10 mouse cellular contexts compared by ENCODE assay signal in the genomic region with DNA sequence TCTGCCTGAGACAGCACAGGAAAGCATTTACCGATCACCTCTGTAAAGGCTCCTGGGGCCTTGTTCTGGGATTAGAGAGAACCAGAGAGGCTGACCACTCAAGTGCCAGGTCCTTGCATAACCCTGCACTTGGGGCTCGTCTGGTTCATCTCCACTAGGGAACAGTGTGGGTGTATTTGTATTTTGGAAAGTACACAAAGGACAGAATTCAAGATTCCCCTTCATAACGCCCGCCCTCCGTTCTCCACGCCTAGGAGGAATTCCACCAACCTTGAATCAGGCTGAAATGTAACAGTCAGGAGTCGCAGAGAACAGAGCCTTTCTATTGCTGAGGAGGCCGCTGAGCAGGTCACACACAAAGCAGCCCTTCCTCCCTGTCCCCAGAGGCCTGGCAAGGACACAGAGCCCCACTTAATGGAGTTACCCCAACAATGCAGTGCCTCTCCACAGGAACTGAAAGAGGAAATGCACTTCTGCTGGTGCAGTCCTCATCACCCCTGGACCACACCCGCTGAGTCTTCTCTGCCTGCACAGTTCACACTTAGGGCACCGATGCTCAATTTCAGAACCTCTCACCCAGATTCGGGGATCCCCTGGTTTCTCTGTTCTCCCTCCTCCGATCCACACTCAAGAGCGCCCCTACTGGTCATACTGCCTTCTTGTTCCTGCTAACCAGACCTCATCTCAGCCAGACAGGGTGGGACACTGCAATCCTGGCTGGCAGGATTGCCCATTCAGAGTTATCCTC. TPM values are rescaled to one million over a fixed set of nuclear protein-coding genes. Genes with fewer than 3 reads are reported as not detected.
DNase-seq lines count a peak whose midpoint lies in the region; ATAC-seq and TF ChIP-seq lines count a peak whose summit lies in the region.
"Had no signal": no experiment of that assay in that cellular context is flagged by ENCODE, and none has a peak within 500 bp of the region (broad histone marks: within the 10 kb centered on the region; RNA-seq: fewer than 3 reads in every experiment).

No protein-coding gene starts in this region.

- H3K4me1 ChIP-seq in embryonic facial prominence, embryonic 10.5 days = peaks cover 17% of the 10 kb centered on the region
- H3K4me1 ChIP-seq in liver, postnatal 0 days (ENCODE audit: insufficient read depth) = no peaks in the 10 kb centered on the region

- no peak overlapping the region for H3K4me3 ChIP-seq in embryonic facial prominence, embryonic 10.5 days
- H3K4me3 ChIP-seq in liver, postnatal 0 days (ENCODE audit: low read depth, low read length) = no peak overlapping the region
- H3K4me3 ChIP-seq: heart, embryonic 15.5 days; stomach, embryonic 15.5 days had no signal

- no peaks in the 10 kb centered on the region for H3K9me3 ChIP-seq in embryonic facial prominence, embryonic 10.5 days
- H3K9me3 ChIP-seq in liver, postnatal 0 days (ENCODE audit: low read length) = no peaks in the 10 kb centered on the region
- H3K9me3 ChIP-seq: heart, embryonic 15.5 days; stomach, embryonic 15.5 days had no signal

- H3K4me2 ChIP-seq in liver, postnatal 0 days (ENCODE audit: low read depth, low read length) = no peak overlapping the region
- H3K4me2 ChIP-seq: heart, embryonic 15.5 days; stomach, embryonic 15.5 days had no signal

- no peak for TF ChIP-seq EP300 in liver, postnatal 0 days (IDR thresholded peaks at IDR 0.05; ENCODE audit: low read depth)

- ATAC-seq in cerebellum, adult (ENCODE audit: insufficient number of reproducible peaks, low FRiP score, low TSS enrichment) = peak; percentile 27; the same call in 1 of the 2 replicates
- ATAC-seq in hematopoietic stem cell, adult 5-6 weeks (replicated peaks in 1 of 2; ENCODE audit: insufficient read depth in 1 of 2, low FRiP score in 2 of 2, low TSS enrichment in 1 of 2, low read depth in 1 of 2, poor library complexity in 2 of 2, severe bottlenecking in 2 of 2) = peak; percentile 60 to 68; a peak in 3 of 4 replicates
- peak; percentile 66 for ATAC-seq in liver, postnatal 0 days

- no peaks in the 10 kb centered on the region for H3K27me3 ChIP-seq in embryonic facial prominence, embryonic 10.5 days (replicated peaks; ENCODE audit: low read depth, poor library complexity, severe bottlenecking)
- no peaks in the 10 kb centered on the region for H3K27me3 ChIP-seq in liver, postnatal 0 days (ENCODE audit: insufficient read depth, low read length)
- H3K27me3 ChIP-seq: heart, embryonic 15.5 days; stomach, embryonic 15.5 days had no signal

- peaks cover 61% of the 10 kb centered on the region for H3K36me3 ChIP-seq in embryonic facial prominence, embryonic 10.5 days (replicated peaks)
- H3K36me3 ChIP-seq in liver, postnatal 0 days (replicated peaks; ENCODE audit: insufficient read depth, low read length) = peaks cover 45% of the 10 kb centered on the region

- no peak for DNase-seq in cerebellum, adult 11 months
- peak; percentile 63 for DNase-seq in urinary bladder, postnatal 25 days (ENCODE audit: low spot score)
- no peak for DNase-seq in urinary bladder, adult 2 months (ENCODE audit: low spot score)
- peak; percentile 54 for DNase-seq in embryonic facial prominence, embryonic 10.5 days (ENCODE audit: low spot score)
- peak; percentile 77 for DNase-seq in liver, postnatal 0 days
- peak; percentile 75 for DNase-seq in retina, postnatal 1 day

- WGBS in embryonic facial prominence, embryonic 10.5 days = 73% methylated on average over 13 of the region's 13 CpGs
- WGBS in liver, postnatal 0 days (ENCODE audit: insufficient replicate concordance) = 66% methylated on average over 13 of the region's 13 CpGs

- peak; percentile 81 for TF ChIP-seq CTCF in liver, postnatal 0 days (IDR thresholded peaks at IDR 0.05; ENCODE audit: low read depth)

- H3K27ac ChIP-seq in embryonic facial prominence, embryonic 10.5 days (replicated peaks) = peak overlapping the region; percentile 5; the same call in 1 of the 2 replicates
- H3K27ac ChIP-seq in liver, postnatal 0 days (ENCODE audit: low read depth) = no peak overlapping the region
- H3K27ac ChIP-seq: heart, embryonic 15.5 days; stomach, embryonic 15.5 days had no signal

- H3K9ac ChIP-seq in liver, postnatal 0 days (replicated peaks) = no peak overlapping the region
- H3K9ac ChIP-seq: heart, embryonic 15.5 days; stomach, embryonic 15.5 days had no signal

RNA-seq across cellular contexts. Expression of a gene that starts 20.1 kb away (rescaled TPM):
- polyA plus RNA-seq in urinary bladder, adult 2 months (2012; rRNA removed) = 58.0 and 68.6 TPM in 2 replicates
- 158 and 159 TPM in 2 replicates for polyA plus RNA-seq in embryonic facial prominence, embryonic 10.5 days (2016; fragmentation: Nextera tagmentation; extraction: Ambion mirVana)
- 31.7 and 51.9 TPM in 2 replicates for total RNA-seq in hematopoietic stem cell, adult 5-6 weeks (2017)
- polyA plus RNA-seq in liver, postnatal 0 days (2015; fragmentation: Nextera tagmentation; extraction: Ambion mirVana) = 55.4 and 62.0 TPM in 2 replicates

Comparison
In these comparisons a context has a peak if more than half of its experiments do, and no peak if none do; other contexts are left out.
1. DNase-seq: peak in urinary bladder, postnatal 25 days (single experiment), embryonic facial prominence, embryonic 10.5 days (single experiment), liver, postnatal 0 days (single experiment) and retina, postnatal 1 day (single experiment); none in cerebellum, adult 11 months (single experiment) and urinary bladder, adult 2 months (single experiment).
2. Peak in every context shown above with its lines, with median percentiles within 50 percentile points of each other: ATAC-seq.